Mouse (Mus musculus): ENCODE results near the gene Ubxn4. TPM values are rescaled to one million over a fixed set of nuclear protein-coding genes. Genes with fewer than 3 reads are reported as not detected.
"Not testable (repeated sequence)": the region's sequence is repeated elsewhere in the genome, so short reads cannot be mapped to it uniquely, and the experiment has no call there.

Ubxn4 gene
- polyA plus RNA-seq, 1 experiment from 2014 or later = 57.6 TPM

- no peak overlapping the region for H3K27ac ChIP-seq
- no peaks in the 10 kb centered on the region for H3K4me1 ChIP-seq (replicated peaks)
- ATAC-seq (replicated peaks; ENCODE audit: insufficient number of reproducible peaks, insufficient read depth, low FRiP score, low read depth) = no peak
- H3K27me3 ChIP-seq = no peaks in the 10 kb centered on the region
- WGBS = 50% methylated on average over 4 of the region's 4 CpGs
- H3K4me2 ChIP-seq = no peak overlapping the region
- no peaks in the 10 kb centered on the region for H3K36me3 ChIP-seq
- no peaks in the 10 kb centered on the region for H3K9me3 ChIP-seq (replicated peaks)
- no peak overlapping the region for H3K9ac ChIP-seq
- no peak overlapping the region for H3K4me3 ChIP-seq
These were observed 70.9 kb downstream of the Ubxn4 start for GRCm38 (mm10) chr1:128314665-128315064.

DNA sequence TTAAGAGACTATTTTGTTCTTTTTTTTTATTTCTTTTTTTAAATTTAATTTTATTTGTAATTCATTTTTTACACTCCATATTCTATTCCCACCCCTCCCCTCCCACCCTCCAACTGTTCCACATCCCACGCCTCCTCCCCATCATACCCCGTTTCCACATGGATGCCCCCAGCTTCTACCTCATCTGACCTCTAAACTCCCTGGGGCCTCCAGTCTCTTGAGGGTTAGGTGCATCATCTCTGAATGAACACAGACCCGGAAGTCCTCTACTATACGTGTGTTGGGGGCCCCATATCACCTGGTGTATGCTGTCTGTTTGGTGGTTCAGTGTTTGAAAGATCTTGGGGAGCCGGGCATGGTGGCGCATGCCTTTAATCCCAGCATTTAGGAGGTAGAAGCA lies 75.5 kb downstream of the Ubxn4 start:
- H3K9me3 ChIP-seq (replicated peaks); H3K4me1 ChIP-seq (replicated peaks): not testable (repeated sequence)

GRCm38 (mm10) chr1:128323026-128323643 lies 79.4 kb downstream of the Ubxn4 start:
- Histone ChIP-seq H3K36me3 (no peaks in the 10 kb centered on the region; the same call in 1 of the 2 replicates), H3K4me2 (no peak overlapping the region), H3K4me1 (replicated peaks) (peaks cover 3% of the 10 kb centered on the region; the same call in 1 of the 2 replicates), H3K9me3 (replicated peaks) (no peaks in the 10 kb centered on the region), H3K9ac (no peak overlapping the region), H3K4me3 (no peak overlapping the region), H3K27ac (no peak overlapping the region), H3K27me3 (no peaks in the 10 kb centered on the region)
- 71% methylated on average over 8 of the region's 8 CpGs for WGBS
- no peak for ATAC-seq (replicated peaks; ENCODE audit: insufficient number of reproducible peaks, insufficient read depth, low FRiP score, low read depth)

More for the DNA sequence above, 75.5 kb downstream of the Ubxn4 start:
- not testable (repeated sequence) for H3K27ac ChIP-seq; ATAC-seq (replicated peaks; ENCODE audit: insufficient number of reproducible peaks, insufficient read depth, low FRiP score, low read depth); H3K4me3 ChIP-seq; H3K27me3 ChIP-seq; H3K36me3 ChIP-seq; H3K9ac ChIP-seq; H3K4me2 ChIP-seq
- WGBS = 79% methylated on average over 6 of the region's 6 CpGs

DNA sequence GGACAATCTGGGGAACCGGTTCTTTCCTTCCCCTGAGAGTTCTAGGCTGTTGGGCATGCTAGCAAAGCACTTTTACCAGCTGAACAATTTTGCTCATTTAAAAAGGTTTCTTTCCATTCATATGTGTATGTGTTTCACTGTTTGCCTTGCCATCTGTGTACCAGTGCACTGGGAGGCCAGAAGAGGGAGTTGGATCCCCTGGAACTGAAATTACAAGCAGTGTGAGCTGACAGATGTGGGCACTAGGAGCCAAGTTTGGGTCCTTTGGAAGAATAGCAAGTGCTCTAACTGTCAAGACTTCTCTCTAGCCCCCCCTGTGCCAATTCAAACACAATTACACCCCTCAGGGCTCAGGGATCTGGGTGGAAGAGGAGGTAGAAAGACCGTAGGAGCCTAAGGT lies 81.0 kb downstream of the Ubxn4 start:
- no peaks in the 10 kb centered on the region for H3K27me3 ChIP-seq
- WGBS = 82% methylated on average over 2 of the region's 2 CpGs
- H3K4me3 ChIP-seq = no peak overlapping the region
- peaks cover 3% of the 10 kb centered on the region; the same call in 1 of the 2 replicates for H3K4me1 ChIP-seq (replicated peaks)
- no peak for ATAC-seq (replicated peaks; ENCODE audit: insufficient number of reproducible peaks, insufficient read depth, low FRiP score, low read depth)
- H3K36me3 ChIP-seq = peaks cover 6% of the 10 kb centered on the region; the same call in 1 of the 2 replicates
- no peak overlapping the region for H3K4me2 ChIP-seq
- H3K27ac ChIP-seq = no peak overlapping the region
- H3K9me3 ChIP-seq (replicated peaks) = no peaks in the 10 kb centered on the region
- H3K9ac ChIP-seq = no peak overlapping the region

DNA sequence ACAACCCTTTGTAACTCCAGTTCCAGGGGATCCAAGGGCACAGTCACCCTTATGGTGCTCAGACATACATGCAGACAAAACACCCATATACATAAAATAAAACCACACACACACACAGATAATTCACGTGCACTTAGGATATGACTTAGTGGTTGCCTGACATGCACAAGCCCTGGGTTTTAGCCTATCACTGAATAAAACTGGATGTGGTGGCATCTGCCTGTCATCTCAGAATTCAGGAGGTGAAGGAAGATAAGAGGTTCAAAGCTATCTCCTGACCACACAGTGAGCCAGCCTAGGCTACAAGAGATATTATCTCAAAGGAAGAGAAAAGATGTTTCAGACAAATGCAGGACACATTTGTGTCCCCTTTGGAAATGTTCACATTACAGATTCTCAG lies 83.4 kb downstream of the Ubxn4 start:
- no peaks in the 10 kb centered on the region for H3K9me3 ChIP-seq (replicated peaks)
- no peak overlapping the region for H3K4me2 ChIP-seq
- H3K36me3 ChIP-seq = peaks cover 19% of the 10 kb centered on the region
- no peak overlapping the region for H3K9ac ChIP-seq
- no peak overlapping the region for H3K4me3 ChIP-seq
- peaks cover 3% of the 10 kb centered on the region; the same call in 1 of the 2 replicates for H3K4me1 ChIP-seq (replicated peaks)
- ATAC-seq (replicated peaks; ENCODE audit: insufficient number of reproducible peaks, insufficient read depth, low FRiP score, low read depth) = no peak
- H3K27ac ChIP-seq = no peak overlapping the region
- WGBS = 69% methylated on average over 1 of the region's 1 CpGs
- no peaks in the 10 kb centered on the region for H3K27me3 ChIP-seq

- Histone ChIP-seq H3K36me3 (peaks cover 29% of the 10 kb centered on the region), H3K27ac (no peak within 1 kb of the TSS), H3K27me3 (no peaks in the 10 kb centered on the region), H3K4me2 (no peak within 1 kb of the TSS), H3K4me1 (replicated peaks) (peaks cover 2% of the 10 kb centered on the region; the same call in 1 of the 2 replicates), H3K9me3 (replicated peaks) (no peaks in the 10 kb centered on the region), H3K9ac (no peak within 1 kb of the TSS), H3K4me3 (no peak within 1 kb of the TSS)
- WGBS = 79% methylated on average over 3 of the region's 3 CpGs
- ATAC-seq (replicated peaks; ENCODE audit: insufficient number of reproducible peaks, insufficient read depth, low FRiP score, low read depth) = no peak
These were observed 84.5 kb downstream of the Ubxn4 start, which contains the start of gene Lct for GRCm38 (mm10) chr1:128328218-128328617. Lct (minus strand) TSS chr1:128328318.

MicroRNAs within 50 kb of the gene (microRNA counts, 519-probe panel; counts per million panel counts)
- microRNA mmu-miR-128 = 2,658 counts per million, percentile 61 among the panel's probes with 10 or more counts

Small RNA genes within 50 kb of the gene (microRNA-seq; reads per million reads assigned to microRNA genes)
- gene Mir128-1 = 292 reads per million, percentile 65 among the genes with 10 or more reads in this experiment

Other genes with a start within 250 kb of the Ubxn4 start
- 5.3 and 5.7 TPM in 2 replicates for gene Zranb3, start 140.9 kb upstream of the Ubxn4 start, polyA plus RNA-seq (2015; fragmentation: Nextera tagmentation; extraction: Ambion mirVana)
- gene R3hdm1, start 140.7 kb upstream of the Ubxn4 start, polyA plus RNA-seq (2015; fragmentation: Nextera tagmentation; extraction: Ambion mirVana) = 46.2 and 46.6 TPM in 2 replicates
- 0.03 and 0.08 TPM in 2 replicates for gene Lct, start 84.4 kb downstream of the Ubxn4 start, polyA plus RNA-seq (2015; fragmentation: Nextera tagmentation; extraction: Ambion mirVana)
- 118 and 153 TPM in 2 replicates for gene Mcm6, start 115.7 kb downstream of the Ubxn4 start, polyA plus RNA-seq (2015; fragmentation: Nextera tagmentation; extraction: Ambion mirVana)
- gene Dars, start 173.4 kb downstream of the Ubxn4 start, polyA plus RNA-seq (2015; fragmentation: Nextera tagmentation; extraction: Ambion mirVana) = 96.1 and 99.2 TPM in 2 replicates